Mouse (Mus musculus) mature B cell (primary cell): Measurements from ENCODE around the gene Cadm1.

Experiments used
- in situ Hi-C: fragments of 300-500 bp; cut with MboI; formaldehyde crosslinking; loops from 2 replicates; pipeline ENCODE4 v1.14.3; 2019

Cadm1 gene

DNA sequence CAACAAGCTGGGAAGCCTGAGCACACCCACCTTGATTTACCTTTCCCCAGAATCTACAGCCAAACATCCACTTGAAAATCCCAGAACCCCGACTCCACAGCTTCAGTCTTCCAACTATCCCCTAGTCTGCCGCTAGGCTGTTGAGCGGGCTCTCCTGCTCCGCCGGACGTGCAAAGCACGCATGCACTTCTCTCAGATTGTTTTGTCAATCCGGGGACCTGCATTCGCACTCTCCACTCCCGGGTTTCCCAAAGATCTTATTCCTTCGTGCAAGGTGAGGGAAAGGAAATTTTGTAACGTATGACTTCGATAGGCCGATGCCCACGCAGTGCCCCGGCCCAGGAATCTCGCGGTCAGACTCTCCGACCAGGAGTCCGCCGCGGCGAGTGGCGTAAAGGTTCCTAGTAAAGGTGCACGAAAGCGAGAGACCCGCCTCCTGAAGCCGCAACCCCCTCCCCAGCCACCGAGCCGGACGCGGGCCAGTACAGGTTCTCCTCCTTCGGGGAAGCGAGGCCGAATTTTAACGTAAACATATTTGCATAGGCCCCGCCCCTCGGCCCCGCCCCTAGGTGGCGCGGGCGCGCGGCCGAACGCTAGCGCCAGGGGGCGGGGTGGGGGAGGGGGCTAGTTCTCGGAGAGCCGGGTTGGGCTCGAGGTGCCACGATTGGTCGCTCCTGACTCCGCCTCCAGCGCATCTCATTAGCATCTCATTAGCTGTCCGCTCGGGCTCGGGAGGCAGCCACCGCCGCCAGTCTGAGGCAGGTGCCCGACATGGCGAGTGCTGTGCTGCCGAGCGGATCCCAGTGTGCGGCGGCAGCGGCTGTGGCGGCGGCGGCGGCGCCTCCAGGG is at the start of gene Cadm1:
Gene Cadm1, plus strand, starts transcription at position 572 of the 849 bp plus-strand sequence.
- in situ Hi-C loops = no loop called here

DNA sequence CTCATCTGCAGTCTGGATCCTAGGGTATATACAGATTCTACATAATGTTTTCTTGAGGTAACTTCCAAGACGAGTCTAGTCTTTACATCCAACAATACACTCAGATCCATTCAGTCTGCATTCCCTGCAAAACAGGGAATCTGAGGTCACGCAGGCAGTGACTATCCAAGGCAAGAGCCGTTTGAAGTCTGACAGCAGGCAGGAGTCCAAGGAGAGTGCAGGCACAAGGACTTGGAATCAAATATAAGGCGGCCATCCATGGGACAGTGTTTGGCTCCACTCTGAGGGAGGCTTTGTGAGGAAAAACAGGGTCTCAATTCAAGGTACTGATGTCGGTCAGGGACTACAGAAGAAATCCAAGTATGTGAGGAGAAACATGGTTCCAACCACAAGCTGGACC is 45.5 kb upstream of the Cadm1 start:
- in situ Hi-C loops = no loop called here

DNA sequence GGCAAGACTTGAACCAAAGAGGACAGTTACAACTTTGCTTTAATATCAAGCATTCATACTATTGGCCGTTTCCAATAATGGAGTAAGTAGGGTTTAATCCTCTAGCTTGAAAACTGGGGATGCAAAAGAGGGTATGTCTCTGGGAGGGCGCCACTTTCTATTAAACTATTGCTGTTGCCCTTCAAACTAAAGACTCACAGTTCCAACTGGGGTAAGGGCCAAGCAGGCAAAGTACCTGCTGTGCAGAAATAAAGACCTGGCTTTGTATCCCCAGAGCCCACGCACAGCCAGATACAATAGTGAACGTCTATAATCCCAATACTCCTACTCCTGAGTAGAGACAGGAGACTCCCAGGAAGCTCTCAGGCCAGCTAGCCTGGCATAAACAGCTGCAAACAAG is 44.8 kb upstream of the Cadm1 start:
- in situ Hi-C loops = no loop called here

DNA sequence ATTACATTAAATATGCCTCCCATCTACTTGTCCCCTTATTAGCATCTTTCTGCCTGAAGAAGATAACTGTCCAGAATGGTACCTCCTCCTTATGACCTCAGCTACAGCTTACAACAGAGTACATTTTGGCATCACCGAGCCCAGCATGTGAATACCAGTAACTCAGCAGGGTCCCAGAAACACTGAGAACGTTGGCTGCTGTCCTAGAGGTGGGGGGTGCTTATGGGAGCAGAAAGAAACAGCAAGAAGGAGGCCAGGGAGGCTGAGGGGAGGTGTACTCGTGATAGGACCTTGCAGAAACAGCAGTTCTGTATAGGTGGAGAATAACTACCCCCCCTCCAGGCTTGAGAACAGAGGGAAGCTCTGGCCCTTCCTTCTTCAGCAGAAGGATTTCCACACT is 30.2 kb upstream of the Cadm1 start:
- in situ Hi-C loops = no loop called here

DNA sequence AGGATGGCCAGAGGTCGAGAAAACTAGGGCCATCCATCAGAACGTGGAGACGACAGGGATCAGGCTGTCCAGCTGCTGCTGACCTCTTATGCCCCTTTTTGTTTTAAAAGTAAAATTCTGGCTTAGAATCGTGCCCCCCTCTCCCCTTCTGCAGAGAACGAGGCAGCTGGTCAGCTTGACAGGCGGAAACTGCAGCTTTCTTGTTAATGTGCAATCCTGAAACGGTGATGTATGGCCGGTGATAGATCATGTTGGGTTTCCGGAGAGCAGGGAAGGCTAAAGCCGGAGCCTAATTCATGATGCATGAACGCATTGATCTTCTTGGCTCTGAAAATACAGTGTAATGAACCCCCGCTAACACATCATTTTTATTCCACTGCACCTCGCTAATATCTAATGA is 24.0 kb upstream of the Cadm1 start:
- in situ Hi-C loops = no loop called here

DNA sequence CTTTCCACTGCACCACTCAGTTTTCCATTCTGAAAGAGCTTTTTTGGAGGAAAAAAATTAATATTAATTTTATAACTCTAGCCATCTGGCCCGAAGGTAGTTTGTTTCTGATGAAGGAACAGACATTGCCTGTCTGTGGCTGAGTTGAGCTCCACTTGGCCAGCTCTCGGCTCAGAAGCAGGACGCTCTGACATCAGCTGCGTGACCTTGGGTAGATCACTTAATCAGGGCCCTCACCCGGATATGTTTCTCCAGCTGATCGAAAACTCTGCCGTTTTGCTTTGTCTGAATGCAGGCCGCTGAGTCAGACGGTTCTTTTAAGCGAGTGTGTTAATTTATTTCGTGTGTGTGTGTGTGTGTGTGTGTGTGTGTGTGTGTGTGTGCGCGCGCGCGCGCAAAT is 23.1 kb upstream of the Cadm1 start:
- in situ Hi-C loops = no loop called here

DNA sequence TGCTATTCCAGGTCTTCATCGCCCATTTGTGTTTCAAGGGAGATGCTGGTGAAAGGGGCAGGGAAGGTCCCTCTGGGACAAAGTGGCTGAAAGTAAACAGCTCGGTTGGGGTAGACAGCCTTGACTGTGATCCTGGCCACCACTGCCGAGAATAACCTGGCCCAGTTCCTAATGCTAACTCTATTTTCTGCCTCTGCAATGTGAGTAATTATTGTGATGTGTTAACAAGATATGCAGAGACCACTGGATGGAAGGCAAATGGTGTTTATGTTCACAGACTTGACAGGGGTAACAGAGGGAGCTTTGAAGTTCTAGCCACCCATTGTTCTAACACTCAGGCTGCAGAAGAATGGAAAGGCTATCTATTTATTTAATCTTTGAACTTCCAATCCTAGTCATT is 21.9 kb upstream of the Cadm1 start:
- in situ Hi-C loops = no loop called here

DNA sequence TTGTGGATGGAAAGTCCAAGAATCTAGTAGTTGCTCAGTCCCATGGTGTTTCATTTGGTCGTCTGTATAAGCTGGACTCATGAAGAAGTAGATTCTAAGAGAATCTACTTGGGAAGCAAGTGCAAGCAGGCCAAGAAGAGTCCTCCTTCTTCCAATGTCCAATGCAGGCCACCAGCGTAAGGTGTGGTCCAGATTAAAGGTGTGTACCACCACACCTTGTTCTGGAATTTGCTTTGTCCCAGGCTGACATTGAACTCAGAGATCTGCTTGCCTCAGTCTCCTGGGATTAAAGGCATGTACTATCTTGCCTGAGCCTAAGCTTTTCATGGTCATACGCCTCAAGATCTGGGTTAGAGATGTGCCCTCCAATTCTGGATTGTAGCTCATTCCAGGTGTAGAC is 17.5 kb upstream of the Cadm1 start:
- in situ Hi-C loops = no loop called here

DNA sequence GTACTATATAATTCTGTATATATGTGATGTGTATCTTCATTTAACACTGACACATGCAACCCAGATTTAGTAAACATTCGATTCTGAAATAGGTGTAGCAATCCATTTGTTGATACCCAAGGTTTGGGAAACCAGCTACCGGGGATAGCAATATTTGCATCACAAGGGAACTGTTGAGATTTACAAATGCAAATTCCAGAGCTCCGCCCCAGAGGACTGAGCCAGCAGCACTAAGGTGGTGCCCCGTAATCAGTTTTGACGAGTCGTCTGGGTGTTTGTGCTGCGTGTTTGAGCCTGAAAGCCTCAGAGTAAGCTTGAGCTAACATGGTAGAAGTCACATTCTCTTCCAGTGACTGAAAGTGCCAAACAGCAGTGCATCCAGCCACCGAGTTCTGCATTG is 15.7 kb upstream of the Cadm1 start:
- in situ Hi-C loops = no loop called here

DNA sequence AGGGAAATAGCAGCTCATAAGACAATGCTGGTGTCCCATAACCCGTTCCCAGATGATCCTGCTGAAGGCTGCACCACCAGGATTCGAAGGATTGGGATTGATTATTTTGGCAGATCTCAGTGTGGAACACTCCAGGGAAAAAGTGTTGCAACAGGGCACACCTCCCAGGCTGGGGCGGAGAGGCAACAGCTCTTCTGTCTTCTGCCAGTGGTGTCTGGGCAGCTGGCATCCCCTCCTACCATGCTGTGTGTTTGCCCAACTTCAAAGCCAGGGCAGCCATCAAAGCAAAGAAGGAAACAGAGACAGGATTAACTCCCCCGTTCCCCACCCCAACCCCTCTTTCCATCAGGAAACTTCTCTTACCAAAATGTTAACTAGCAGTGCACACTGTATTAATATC is 13.7 kb upstream of the Cadm1 start:
- in situ Hi-C loops = no loop called here

DNA sequence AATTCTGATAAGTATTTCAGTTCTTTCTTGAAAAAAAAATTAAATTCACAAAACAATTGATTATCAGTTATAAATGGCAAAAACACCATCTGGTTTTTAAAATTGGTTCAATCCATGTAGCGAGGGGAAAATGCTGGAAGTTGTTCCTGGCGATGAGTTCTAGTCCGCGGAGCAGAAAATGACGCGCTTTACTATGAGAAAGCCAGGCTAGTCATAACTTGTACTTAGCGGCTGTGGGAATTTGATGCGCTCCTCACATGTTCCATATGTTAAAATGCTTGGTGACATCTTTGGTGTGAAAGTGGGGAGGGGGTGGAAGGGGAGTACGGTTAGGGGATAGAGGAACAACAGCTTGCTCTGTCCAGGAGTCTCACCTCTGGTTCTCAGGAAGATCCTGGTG is 2.7 kb upstream of the Cadm1 start:
- in situ Hi-C loops = no loop called here

DNA sequence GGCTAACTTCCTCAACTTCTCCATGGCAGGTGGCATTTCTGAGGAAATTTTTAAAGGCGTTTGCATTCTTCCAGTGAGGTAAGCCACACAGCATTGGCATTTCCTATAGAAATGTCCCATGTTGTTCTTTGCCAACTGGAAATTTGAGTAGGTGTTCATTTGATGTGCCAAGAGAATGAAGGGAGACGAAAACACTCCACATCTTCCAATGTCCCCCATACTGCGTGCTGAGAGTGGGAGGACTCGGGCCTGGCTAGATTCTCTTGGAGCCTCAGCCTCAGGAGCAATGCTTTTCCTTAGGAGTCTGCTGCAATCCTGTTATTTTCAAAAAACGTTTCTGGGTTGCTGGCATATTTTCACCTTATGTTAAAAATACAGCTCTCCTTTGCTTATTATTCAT is 2.2 kb upstream of the Cadm1 start:
- in situ Hi-C loops = no loop called here

DNA sequence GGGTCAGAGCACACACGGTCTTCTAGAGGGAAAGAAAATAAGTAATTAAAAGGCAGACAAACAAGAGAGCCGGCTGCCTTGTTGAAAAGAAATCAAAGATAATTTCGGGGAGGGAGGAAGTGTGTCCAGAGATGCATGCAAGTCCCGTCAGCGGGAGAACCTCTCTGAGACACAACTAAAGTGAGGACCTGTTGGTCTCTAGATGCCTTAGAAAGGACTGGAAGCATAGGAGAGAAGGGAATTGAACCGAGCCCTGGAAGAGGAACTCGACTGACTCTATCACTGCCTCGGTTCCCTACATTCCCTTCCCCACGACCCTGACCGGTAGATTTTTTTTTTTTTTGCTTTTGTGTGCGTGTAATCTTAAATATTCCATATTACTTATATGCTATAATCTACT is 791 bp upstream of the Cadm1 start:
- in situ Hi-C loops = no loop called here

DNA sequence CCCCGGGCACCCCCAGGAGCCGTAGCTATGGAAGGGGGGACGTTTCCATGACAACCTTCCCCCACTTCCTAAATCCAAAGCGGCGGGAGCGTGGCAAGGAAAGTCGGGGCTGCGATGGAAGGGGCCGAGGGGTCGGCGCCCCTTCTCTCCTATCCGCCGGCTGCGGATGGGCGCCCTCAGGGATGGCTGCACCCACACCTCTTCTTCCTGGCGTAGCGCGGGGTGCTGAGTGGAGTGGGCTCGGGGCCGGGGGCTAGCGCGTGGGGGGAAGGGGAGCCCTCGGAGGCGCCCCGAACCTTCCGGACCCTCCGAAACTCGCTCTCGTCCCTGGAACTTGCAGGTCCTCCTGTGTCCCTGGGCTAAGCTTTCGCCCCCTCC is 560 bp downstream of the Cadm1 start:
- in situ Hi-C loops = no loop called here

DNA sequence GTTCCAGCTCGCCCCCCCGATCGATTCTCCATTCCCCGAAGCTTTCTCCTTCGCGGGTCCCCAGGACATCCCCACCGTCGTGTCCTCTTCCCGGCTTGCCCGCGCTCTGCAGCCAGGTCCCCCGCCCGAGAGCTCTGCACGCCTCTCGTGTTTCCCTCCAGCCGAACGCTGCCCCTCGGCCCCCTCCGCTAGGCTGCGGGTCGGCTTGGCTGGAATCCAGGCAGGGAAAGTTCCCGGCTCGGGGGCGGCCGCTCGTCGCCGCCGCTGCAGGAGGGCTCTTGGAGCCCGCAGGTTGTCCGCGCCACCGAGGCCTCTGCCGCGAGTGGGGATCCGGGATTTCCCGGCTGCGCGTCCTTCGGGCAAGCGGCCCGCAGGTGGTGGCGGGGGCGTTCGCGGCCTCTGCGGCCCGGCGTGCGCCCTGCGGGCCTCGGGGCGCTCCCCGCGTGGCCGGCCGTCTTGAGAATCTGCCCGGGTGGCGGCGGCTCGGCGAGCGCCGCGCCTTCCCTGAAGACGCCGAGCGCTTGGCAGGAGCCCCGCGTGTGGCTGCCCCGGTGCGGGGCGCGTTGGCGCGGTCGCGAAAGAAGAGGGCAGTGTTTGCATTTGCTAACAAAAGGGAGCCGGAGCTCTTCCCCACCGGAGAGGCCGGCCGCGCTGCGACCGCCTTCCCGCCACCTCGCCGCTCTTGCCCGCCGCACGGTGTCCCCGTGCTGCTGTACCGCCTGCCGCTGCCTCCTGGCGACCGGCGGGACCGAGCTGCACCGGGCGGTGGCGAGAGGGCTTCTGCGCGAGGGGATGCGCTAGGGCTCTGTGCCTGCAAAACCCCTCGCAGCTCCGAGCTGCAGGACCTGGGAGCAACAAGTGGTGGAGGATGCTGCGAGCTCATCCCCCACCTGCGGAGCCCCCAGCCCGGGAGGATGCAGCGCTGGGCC is 1.2 kb downstream of the Cadm1 start:
- in situ Hi-C loops = no loop called here

DNA sequence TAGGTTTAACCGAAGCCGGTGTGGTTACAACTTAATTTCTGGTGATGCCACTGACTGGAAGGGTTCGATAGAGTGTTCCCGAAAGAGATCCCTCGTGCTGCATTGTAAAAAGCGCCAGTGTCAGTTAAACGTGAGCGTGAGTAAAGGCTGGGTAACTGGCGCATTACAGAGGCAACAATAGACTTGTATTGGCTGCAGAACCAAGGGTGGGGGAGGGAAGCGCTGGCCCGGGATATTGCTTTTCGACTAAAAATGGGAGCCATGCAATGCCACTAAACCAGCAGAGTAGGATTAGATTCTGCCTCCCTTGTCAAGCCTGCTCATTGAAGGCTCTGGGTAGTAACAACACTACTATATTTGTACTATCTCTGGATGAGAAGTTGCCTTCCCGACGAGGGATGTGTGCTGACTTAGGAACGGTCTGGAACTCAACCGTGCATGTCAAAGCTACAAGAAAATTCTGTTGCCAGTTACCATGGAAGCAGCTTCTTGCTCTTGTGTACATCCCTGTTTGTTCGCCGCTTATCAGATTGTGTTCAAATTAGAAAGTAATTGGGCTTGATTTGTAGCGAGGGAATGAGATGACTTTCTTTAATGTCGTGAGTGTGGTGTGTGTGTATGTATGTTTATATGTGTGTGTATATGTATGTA is 2.4 kb downstream of the Cadm1 start:
- in situ Hi-C loops = no loop called here

DNA sequence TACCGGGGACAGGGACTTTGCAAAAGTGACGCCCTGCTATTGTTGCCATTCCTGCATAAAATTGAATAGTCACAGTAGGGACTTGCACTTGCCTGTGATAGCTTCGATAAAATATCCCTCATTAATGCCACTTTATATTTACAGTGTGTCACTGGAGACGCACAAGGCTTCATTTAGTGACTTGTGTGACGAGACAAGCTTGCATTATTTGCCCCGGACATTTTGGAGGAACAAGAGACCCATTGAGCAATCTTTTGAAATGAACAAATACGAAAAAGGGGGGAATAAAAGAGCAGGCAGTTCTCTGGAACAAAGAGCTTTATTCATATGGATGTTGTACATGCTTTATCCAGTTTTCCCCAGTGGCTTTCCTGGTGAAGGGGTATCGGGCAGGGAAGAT is 3.5 kb downstream of the Cadm1 start:
- in situ Hi-C loops = no loop called here

DNA sequence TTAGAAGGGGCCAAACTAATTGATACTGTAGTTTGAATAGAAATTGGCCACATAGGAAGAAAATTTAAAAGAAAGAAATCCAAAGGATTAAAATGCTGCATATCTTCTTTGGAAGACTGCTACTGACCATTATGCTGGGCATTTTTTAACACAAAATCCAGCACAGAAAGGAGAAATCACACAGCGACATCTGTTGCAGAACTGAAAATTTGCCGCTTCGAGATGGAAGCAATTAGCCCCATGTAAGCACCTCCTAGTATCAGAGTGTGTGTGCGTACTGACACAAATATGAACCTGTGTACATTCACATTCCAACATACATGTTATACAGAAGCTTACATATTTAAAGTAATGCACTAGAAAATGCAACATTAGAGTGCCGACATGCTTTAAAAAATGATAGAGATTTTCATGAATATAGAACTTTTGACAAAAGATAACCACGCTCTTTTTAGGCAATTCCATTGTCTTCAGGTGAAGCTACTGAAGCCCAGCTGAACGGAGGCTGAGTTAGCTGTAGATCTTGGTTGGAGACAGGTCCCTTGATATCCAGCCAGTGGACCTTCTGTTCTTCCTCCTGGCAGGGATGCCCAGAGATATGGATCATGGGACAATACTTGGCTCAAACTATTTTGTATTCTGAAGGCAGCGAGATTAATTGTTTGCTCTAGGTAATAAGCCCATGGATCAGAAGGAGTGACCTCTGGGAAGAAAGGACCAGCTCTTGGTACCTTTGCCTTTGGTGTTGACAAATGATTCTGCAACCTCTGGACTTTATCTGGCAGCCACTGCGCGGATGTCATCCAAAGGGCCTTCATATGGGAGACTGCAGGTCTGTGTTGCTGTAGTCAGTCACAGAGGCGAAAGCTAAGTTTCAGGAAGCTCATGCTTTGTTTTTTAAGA is 4.9 kb downstream of the Cadm1 start:
- in situ Hi-C loops = no loop called here

DNA sequence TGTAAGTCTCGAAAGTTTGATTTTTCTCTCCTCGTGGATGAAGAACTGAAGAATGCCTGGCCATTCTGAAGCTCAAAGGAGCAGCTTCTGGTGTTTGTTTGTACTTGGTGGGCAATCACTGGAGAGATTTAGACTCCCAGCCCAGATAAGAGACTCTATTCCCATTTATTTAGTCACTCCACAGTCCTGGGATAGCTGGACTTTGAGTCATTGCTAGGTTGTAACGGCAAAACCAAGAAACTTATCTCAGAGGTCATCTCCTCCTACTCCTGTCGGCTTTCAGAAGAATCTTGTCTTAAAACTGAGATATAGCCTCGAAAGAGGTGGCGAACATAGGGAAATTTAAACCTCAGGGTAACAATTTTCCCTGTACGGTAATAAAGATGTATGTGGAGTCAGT is 15.3 kb downstream of the Cadm1 start:
- in situ Hi-C loops = no loop called here

DNA sequence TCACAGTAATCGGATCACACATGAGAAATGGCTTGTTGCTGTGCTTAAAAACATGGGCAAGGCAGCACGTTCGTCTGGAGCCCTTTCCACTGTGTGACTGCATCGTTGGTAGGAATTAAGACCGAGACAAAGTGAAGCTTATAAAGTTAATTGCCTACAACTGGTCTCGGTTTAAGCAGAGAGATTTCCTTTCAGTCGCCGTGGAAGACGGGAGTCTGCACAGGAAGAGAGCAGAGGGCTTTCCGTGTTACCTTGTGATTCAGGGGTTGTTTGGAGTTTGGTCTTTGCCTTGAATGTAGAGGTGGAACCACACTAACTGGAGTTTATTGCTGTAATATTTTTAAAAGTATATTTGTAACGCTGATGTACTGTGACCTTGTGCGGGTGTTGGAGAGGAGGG is 15.7 kb downstream of the Cadm1 start:
- in situ Hi-C loops = no loop called here

DNA sequence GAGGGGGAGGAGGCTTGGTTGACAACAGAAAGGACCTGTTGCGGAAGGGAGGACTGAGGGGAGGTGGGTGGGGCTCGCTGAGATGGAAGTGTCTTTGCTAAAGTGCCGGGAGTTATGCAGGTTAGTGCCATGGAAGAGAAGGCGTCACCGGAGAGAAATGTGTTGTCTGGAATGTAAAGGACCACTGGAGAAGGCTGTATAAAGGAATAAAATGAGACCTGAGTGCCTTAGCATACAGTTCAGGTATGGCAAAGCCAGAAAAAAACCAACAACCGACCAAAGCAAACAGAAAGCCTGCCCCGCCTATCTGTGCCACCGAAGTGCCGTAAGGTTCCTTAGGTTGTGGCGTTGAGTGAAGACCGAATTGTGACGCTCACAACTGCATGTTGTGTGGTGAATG is 18.4 kb downstream of the Cadm1 start:
- in situ Hi-C loops = no loop called here

DNA sequence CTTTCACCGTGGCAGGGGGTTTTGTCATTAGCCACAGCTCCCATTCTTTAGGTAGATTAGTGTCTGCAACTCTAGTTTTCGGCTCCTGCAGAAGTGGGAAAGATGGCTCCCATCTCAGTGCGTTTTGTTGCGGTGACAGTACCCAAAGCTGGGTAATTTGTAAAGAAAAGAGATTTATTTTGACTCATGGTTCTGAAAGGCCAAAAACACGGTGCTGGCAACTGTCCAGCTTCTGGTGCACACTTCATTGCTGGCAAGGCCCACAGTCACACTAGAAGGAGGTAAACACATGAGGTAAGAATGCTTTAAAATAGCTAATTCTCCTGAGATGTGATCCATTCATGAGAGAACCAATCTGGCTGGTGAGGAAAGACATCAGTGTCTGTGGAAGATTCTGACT is 18.9 kb downstream of the Cadm1 start:
- in situ Hi-C loops = no loop called here
